Mouse (Mus musculus) stomach, embryonic 16.5 days (tissue): Measurements from ENCODE around the gene Clmn. TPM values are rescaled to one million over a fixed set of nuclear protein-coding genes. Genes with fewer than 3 reads are reported as not detected.

Source experiments
- ATAC-seq: fragments of 200-750 bp; cut with Nextera tagmentation; 2 replicates; pipeline ENCODE4 v1.8.0; 2017; ENCODE audit warnings: moderate number of reproducible peaks, moderate TSS enrichment; ENCODE audit not compliant: insufficient read depth, low FRiP score
- H3K27ac ChIP-seq: fragments of 300-500 bp; sonication (generic); 2 replicates; pipeline ENCODE4 v1.5.1; 2014; ENCODE audit warnings: low read length
- H3K27me3 ChIP-seq: fragments of 300-500 bp; sonication (generic); 2 replicates; pipeline ENCODE4 v1.6.1; 2014; ENCODE audit warnings: low read length, control low read depth, mixed read lengths; ENCODE audit not compliant: control insufficient read depth, insufficient read depth
- H3K36me3 ChIP-seq: fragments of 300-500 bp; sonication (generic); 2 replicates; pipeline ENCODE4 v1.6.1; 2014; ENCODE audit warnings: low read length; ENCODE audit not compliant: control insufficient read depth, insufficient read depth
- H3K4me1 ChIP-seq: fragments of 300-500 bp; sonication (generic); 2 replicates; pipeline ENCODE4 v1.6.1; 2014; ENCODE audit warnings: low read length, control low read depth, mixed read lengths; ENCODE audit not compliant: control insufficient read depth, insufficient read depth
- H3K4me2 ChIP-seq: fragments of 300-500 bp; sonication (generic); 2 replicates; pipeline ENCODE4 v1.6.1; 2014; ENCODE audit warnings: low read depth, low read length, mixed read lengths
- H3K4me3 ChIP-seq: fragments of 300-500 bp; sonication (generic); replicated peaks from 2 replicates; pipeline ENCODE4 v1.5.1; 2014; ENCODE audit warnings: mild to moderate bottlenecking, low read length
- H3K9ac ChIP-seq: fragments of 300-500 bp; sonication (generic); 2 replicates; pipeline ENCODE4 v1.6.1; 2014; ENCODE audit warnings: low read length
- H3K9me3 ChIP-seq: fragments of 300-500 bp; sonication (generic); replicated peaks from 2 replicates; pipeline ENCODE4 v1.6.1; 2016; ENCODE audit warnings: low read length, control low read depth; ENCODE audit not compliant: control insufficient read depth
- WGBS: fragments of 180-500 bp; shearing (Covaris S2); extraction: QIAGEN DNeasy Blood & Tissue Kit; methylation state at CpG from one replicate; pipeline ENCODE4 v1.1.7; 2014; 5-methylcytosine and 5-hydroxymethylcytosine counted together
- polyA plus RNA-seq: library from polyadenylated mRNA; unstranded; fragments of >200 nt; fragmentation: Nextera tagmentation; extraction: Ambion mirVana; gene quantifications from 2 replicates; pipeline ENCODE4 v1.2.1, GENCODE M21; 2015

Clmn gene
- polyA plus RNA-seq, 1 experiment from 2014 or later: 2.3 TPM

DNA sequence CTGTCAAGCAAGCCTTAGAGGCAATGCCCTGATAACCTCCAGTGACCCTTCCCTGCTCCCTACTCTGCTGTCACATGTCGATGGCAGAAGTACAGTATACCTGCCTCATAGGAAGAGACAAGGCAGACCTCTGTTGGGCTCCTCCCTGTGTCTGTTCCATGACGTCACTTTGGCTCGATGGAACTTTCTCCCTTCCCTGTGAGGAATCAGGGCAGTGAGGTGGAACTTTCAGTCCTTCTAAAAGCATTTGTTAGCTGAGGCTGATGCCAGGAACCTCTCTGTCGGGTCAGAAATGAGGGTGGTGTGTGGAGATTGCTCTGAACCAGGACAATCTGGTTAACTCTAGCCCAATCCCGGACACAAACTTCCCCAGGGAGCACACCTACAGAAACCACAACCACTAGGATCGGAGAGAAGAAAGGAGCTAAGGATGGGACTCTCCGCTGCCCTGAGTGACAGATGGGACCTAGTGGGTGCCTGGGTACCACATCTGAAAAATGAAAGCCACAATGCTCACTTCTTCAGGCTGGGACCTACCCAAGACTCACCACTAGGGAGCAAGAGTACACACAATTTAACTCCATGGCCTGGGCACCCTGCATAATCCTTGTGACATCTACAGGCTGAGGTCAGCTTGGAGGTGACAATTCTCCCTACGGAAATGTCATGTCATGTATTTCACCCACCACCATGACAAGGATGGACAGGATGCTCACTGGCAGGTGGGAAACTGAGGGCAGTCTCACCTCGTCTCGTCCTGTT is 41.9 kb downstream of the Clmn start:
- peaks cover 19% of the 10 kb centered on the region for H3K4me1 ChIP-seq
- H3K9ac ChIP-seq: no peak overlapping the region
- no peak overlapping the region for H3K4me2 ChIP-seq
- H3K36me3 ChIP-seq: no peaks in the 10 kb centered on the region
- no peaks in the 10 kb centered on the region for H3K9me3 ChIP-seq
- H3K4me3 ChIP-seq: no peak overlapping the region
- no peak overlapping the region for H3K27ac ChIP-seq
- no peaks in the 10 kb centered on the region for H3K27me3 ChIP-seq
- WGBS: 86% methylated on average over 10 of the region's 10 CpGs
- no peak for ATAC-seq

DNA sequence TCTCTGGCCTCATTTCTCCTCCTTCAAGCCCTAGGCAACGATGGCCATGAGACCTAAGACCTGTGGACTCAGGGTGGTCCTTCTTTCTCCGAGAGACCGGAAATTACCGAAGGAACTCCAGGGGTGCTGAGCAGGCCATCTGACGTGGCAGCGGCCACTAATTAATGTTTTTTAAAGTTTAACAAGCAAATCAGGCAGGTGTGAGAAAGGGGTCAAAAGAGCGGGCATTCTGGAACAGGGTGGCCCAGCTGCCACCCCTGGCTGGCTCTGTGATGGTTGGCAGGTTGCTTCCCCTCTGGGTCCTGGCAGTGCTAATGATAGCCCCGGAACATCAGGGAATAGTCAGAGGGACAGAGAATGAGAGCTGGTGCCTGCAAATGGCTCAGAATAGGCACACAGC is 42.7 kb downstream of the Clmn start:
- Histone ChIP-seq H3K27me3 (no peaks in the 10 kb centered on the region), H3K27ac (no peak overlapping the region), H3K9ac (no peak overlapping the region), H3K4me2 (no peak overlapping the region), H3K4me1 (peaks cover 16% of the 10 kb centered on the region), H3K36me3 (no peaks in the 10 kb centered on the region), H3K9me3 (no peaks in the 10 kb centered on the region), H3K4me3 (no peak overlapping the region)
- ATAC-seq: no peak
- WGBS: 79% methylated on average over 8 of the region's 8 CpGs

DNA sequence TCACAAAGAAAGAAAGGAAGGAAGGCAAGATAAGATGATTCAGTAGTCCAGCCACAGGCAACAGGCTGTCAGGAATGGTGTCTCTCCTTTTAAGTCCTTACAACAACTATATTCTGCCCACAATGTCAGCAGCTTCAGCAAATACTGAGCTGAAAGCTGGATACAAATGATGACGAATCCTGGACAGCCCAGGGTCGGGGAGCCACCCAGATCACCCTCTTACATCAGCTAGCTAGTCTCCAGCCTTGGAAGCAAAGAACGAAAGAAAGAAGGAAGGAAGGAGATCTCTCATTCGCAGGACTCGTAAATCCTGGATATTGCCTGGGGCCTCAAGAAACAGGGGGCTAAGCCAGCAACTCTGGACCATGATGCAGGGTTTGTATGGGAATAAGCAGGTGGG is 44.8 kb downstream of the Clmn start:
- no peak for ATAC-seq
- Histone ChIP-seq H3K4me2 (no peak overlapping the region), H3K27ac (no peak overlapping the region), H3K9ac (no peak overlapping the region), H3K9me3 (no peaks in the 10 kb centered on the region), H3K4me3 (no peak overlapping the region), H3K4me1 (peaks cover 11% of the 10 kb centered on the region), H3K36me3 (no peaks in the 10 kb centered on the region), H3K27me3 (no peaks in the 10 kb centered on the region)
- 76% methylated on average over 5 of the region's 5 CpGs for WGBS

DNA sequence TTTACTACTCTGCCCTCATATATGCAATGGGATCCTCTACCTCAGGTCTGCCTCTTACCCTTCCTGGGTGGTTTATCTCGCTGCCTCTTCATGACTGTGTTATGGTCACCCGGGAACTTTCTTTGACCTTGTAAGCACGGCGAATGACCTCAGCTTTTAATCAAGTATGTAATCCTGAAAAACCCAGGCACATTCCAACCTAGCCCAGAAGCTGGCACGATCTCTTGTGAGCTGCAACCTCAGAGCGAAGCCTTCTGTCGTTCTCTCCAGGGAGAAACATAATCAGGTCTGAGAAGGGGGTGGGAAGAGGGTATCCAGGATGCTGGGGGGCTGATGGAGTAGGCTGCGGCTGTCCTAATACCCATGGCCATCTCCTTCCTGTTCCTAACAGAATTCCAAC is 45.8 kb downstream of the Clmn start:
- WGBS: 59% methylated on average over 8 of the region's 8 CpGs
- Histone ChIP-seq H3K9me3 (no peaks in the 10 kb centered on the region), H3K36me3 (no peaks in the 10 kb centered on the region), H3K4me2 (no peak overlapping the region), H3K4me3 (no peak overlapping the region), H3K27me3 (no peaks in the 10 kb centered on the region), H3K9ac (no peak overlapping the region), H3K4me1 (peaks cover under 1% of the 10 kb centered on the region), H3K27ac (no peak overlapping the region)
- no peak for ATAC-seq

DNA sequence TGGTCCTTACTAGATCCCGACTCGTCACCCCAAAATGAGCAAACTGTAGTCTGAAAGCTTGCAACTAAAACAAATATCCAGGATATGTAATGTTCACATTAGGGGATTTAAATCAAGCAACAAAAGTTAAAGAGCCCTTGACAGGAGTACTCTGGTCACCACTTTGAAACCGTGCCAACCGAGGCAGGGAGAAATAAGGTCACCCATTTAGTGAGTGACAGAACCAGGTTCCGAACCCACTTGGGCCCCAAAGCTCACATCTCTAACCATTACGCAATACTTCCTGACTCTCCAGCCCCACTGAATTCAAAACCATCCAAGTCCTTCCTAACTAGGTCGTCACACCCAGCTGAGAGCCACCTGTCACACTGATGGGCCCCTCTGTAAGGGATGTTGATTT is 46.8 kb downstream of the Clmn start:
- H3K36me3 ChIP-seq: no peaks in the 10 kb centered on the region
- ATAC-seq: no peak
- H3K27me3 ChIP-seq: no peaks in the 10 kb centered on the region
- no peak overlapping the region for H3K27ac ChIP-seq
- H3K4me2 ChIP-seq: no peak overlapping the region
- no peak overlapping the region for H3K4me3 ChIP-seq
- no peaks in the 10 kb centered on the region for H3K4me1 ChIP-seq
- H3K9me3 ChIP-seq: no peaks in the 10 kb centered on the region
- H3K9ac ChIP-seq: no peak overlapping the region
- WGBS: 69% methylated on average over 7 of the region's 7 CpGs

DNA sequence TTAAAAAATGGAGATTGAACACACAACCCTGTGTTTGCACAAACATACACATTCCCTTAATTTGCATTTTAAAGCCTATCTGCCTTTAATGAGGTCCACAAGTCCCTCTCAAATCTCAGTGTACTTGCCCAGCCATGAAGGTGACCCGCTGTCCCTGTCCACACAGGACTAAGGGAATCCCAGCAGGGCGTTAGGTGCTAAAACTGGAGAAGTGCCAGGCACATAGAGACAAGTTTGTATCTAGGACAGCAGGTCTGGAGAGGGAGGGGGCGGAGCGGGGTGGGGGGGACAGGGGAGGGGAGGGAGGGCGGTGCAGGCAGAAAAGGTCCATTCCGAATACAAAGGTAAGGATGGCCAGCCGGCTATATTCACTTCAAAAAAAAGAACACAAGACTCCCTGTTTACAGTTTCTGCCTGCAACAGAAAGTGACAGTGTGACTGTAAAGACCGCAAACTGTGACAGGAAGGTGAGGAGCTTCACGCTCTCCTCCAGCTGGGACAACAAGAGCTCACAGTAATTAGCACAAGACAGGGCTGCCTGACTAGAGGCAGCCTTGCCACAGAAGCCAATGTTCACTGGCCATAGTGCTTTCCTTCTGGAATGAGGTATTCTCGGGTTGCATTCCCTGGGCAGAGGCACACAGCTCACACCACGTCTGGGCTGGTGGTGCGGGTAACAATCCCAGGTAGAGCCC is 47.6 kb downstream of the Clmn start:
- Histone ChIP-seq H3K9me3 (no peaks in the 10 kb centered on the region), H3K4me3 (no peak overlapping the region), H3K27ac (no peak overlapping the region), H3K36me3 (no peaks in the 10 kb centered on the region), H3K4me2 (no peak overlapping the region), H3K9ac (no peak overlapping the region), H3K27me3 (no peaks in the 10 kb centered on the region), H3K4me1 (no peaks in the 10 kb centered on the region)
- WGBS: 44% methylated on average over 12 of the region's 12 CpGs
- ATAC-seq: no peak

DNA sequence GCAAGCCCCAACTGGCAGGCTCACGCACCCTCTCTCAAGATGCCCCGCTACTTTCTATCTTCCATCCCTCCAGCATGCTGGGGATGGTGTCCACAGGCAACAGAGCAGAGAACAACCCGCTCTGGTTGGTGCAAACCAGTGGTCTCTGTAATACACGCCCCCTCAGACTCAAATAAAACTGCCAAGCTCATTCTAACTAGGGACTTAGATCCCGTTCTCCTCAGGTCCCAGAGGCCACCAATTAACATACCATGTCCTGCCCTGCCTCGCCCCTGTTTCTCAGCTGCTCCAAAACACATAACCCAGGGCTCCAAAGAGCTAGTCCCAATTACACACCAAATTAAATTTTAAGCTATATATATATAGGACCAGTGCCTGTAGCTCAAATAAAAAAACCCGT is 50.6 kb downstream of the Clmn start:
- H3K9me3 ChIP-seq: no peaks in the 10 kb centered on the region
- no peak overlapping the region for H3K9ac ChIP-seq
- H3K4me1 ChIP-seq: no peaks in the 10 kb centered on the region
- WGBS: 73% methylated on average over 7 of the region's 7 CpGs
- no peaks in the 10 kb centered on the region for H3K27me3 ChIP-seq
- H3K27ac ChIP-seq: no peak overlapping the region
- H3K4me2 ChIP-seq: no peak overlapping the region
- no peaks in the 10 kb centered on the region for H3K36me3 ChIP-seq
- no peak for ATAC-seq
- no peak overlapping the region for H3K4me3 ChIP-seq

DNA sequence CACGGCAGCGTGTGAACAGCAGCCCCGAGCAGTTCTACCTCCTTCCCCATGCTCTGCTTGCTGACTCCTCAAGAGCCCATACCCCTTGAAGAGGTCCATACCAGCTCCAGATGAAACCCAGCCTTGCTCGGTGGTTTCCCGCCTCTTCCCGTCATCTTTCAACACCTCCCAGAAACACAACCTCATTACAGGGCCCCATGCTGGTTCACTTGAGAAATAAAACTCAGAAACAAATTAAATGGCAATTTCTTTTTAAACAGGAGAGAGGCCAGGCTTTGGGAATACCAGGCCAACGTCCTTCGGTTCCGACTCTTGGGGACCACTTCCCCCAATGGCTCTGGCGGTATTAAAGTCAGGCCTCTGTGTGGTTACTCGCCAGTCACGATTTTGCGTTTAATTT is 51.1 kb downstream of the Clmn start:
- WGBS: 91% methylated on average over 13 of the region's 13 CpGs
- Histone ChIP-seq H3K4me2 (no peak overlapping the region), H3K4me1 (0 out of 2 replicates have a peak, but pooled peaks cover under 1% of the 10 kb centered on the region), H3K9ac (no peak overlapping the region), H3K9me3 (no peaks in the 10 kb centered on the region), H3K27ac (no peak overlapping the region), H3K4me3 (no peak overlapping the region), H3K27me3 (no peaks in the 10 kb centered on the region), H3K36me3 (no peaks in the 10 kb centered on the region)
- ATAC-seq: no peak

DNA sequence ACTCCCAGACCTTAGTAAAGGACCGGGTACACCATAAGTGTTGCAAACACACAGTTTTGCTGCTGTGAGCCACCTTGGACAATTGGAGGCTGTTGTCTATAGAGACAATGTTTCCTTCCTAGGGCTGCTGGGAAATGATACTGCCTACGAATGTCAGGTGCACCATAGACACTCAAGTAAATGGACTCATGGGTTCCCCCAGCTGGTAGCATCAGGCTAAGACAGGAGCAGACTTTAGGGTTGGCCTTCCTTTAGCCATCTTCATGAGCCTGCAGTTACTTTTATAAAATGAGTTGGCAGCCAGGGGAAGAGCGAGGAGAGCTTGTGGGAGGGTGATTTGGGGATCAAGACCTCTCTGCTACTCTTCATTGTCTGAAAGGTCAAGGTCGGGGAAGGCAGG is 52.2 kb downstream of the Clmn start:
- Histone ChIP-seq H3K4me2 (no peak overlapping the region), H3K4me1 (peaks cover 5% of the 10 kb centered on the region; the same call in 1 of the 2 replicates), H3K4me3 (no peak overlapping the region), H3K9me3 (no peaks in the 10 kb centered on the region), H3K9ac (no peak overlapping the region), H3K36me3 (no peaks in the 10 kb centered on the region), H3K27ac (no peak overlapping the region), H3K27me3 (no peaks in the 10 kb centered on the region)
- ATAC-seq: no peak
- 70% methylated on average over 4 of the region's 4 CpGs for WGBS
